Mouse (Mus musculus): ENCODE results near the gene Ano8. TPM values are rescaled to one million over a fixed set of nuclear protein-coding genes. Genes with fewer than 3 reads are reported as not detected.

Gene Ano8
- polyA plus RNA-seq, 1 experiment from 2014 or later: 1.1 TPM

GRCm38 (mm10) chr8:71456906-71457305 is 28.9 kb downstream of the Ano8 start:
- Histone ChIP-seq H3K36me3 (ENCODE audit: insufficient read depth, low read length) (no peaks in the 10 kb centered on the region), H3K4me1 (ENCODE audit: insufficient read depth, low read depth, low read length) (no peaks in the 10 kb centered on the region), H3K4me3 (ENCODE audit: low read depth, low read length) (no peak overlapping the region), H3K9ac (replicated peaks; ENCODE audit: low read depth) (no peak overlapping the region), H3K9me3 (ENCODE audit: low read length) (no peaks in the 10 kb centered on the region), H3K27ac (ENCODE audit: low read length) (no peak overlapping the region), H3K27me3 (replicated peaks; ENCODE audit: insufficient read depth, low read length) (no peaks in the 10 kb centered on the region), H3K4me2 (replicated peaks; ENCODE audit: low read depth, low read length) (no peak overlapping the region)
- TF ChIP-seq CTCF (IDR thresholded peaks at IDR 0.05) (no peak), EP300 (IDR thresholded peaks at IDR 0.05) (no peak)
- WGBS: 40% methylated on average over 22 of the region's 22 CpGs
- DNase-seq (ENCODE audit: low spot score) (no peak), ATAC-seq (peak; percentile 59)

GRCm38 (mm10) chr8:71454668-71455067 is 31.1 kb downstream of the Ano8 start:
- Histone ChIP-seq H3K4me2 (replicated peaks; ENCODE audit: low read depth, low read length) (no peak overlapping the region), H3K4me1 (ENCODE audit: insufficient read depth, low read depth, low read length) (no peaks in the 10 kb centered on the region), H3K9me3 (ENCODE audit: low read length) (no peaks in the 10 kb centered on the region), H3K4me3 (ENCODE audit: low read depth, low read length) (no peak overlapping the region), H3K27ac (ENCODE audit: low read length) (no peak overlapping the region), H3K9ac (replicated peaks; ENCODE audit: low read depth) (no peak overlapping the region), H3K27me3 (replicated peaks; ENCODE audit: insufficient read depth, low read length) (no peaks in the 10 kb centered on the region), H3K36me3 (ENCODE audit: insufficient read depth, low read length) (no peaks in the 10 kb centered on the region)
- TF ChIP-seq CTCF (IDR thresholded peaks at IDR 0.05) (no peak), EP300 (IDR thresholded peaks at IDR 0.05) (no peak)
- ATAC-seq (no peak), DNase-seq (ENCODE audit: low spot score) (no peak)
- WGBS: 81% methylated on average over 8 of the region's 8 CpGs

- DNase-seq (ENCODE audit: low spot score) (no peak), ATAC-seq (no peak)
- Histone ChIP-seq H3K9ac (replicated peaks; ENCODE audit: low read depth) (no peak overlapping the region), H3K4me3 (ENCODE audit: low read depth, low read length) (no peak overlapping the region), H3K9me3 (ENCODE audit: low read length) (no peaks in the 10 kb centered on the region), H3K36me3 (ENCODE audit: insufficient read depth, low read length) (no peaks in the 10 kb centered on the region), H3K4me1 (ENCODE audit: insufficient read depth, low read depth, low read length) (no peaks in the 10 kb centered on the region), H3K4me2 (replicated peaks; ENCODE audit: low read depth, low read length) (no peak overlapping the region), H3K27ac (ENCODE audit: low read length) (no peak overlapping the region), H3K27me3 (replicated peaks; ENCODE audit: insufficient read depth, low read length) (no peaks in the 10 kb centered on the region)
- TF ChIP-seq CTCF (IDR thresholded peaks at IDR 0.05) (no peak), EP300 (IDR thresholded peaks at IDR 0.05) (no peak)
- 56% methylated on average over 2 of the region's 2 CpGs for WGBS
Measured at GRCm38 (mm10) chr8:71452669-71453068, 33.1 kb downstream of the Ano8 start.

GRCm38 (mm10) chr8:71451777-71452176 is 34.0 kb downstream of the Ano8 start:
- no peaks in the 10 kb centered on the region for H3K4me1 ChIP-seq (ENCODE audit: insufficient read depth, low read depth, low read length)
- H3K4me3 ChIP-seq (ENCODE audit: low read depth, low read length): no peak overlapping the region
- no peaks in the 10 kb centered on the region for H3K36me3 ChIP-seq (ENCODE audit: insufficient read depth, low read length)
- 50% methylated on average over 11 of the region's 11 CpGs for WGBS
- no peak overlapping the region for H3K4me2 ChIP-seq (replicated peaks; ENCODE audit: low read depth, low read length)
- TF ChIP-seq EP300 (IDR thresholded peaks at IDR 0.05) (no peak), CTCF (IDR thresholded peaks at IDR 0.05) (no peak)
- DNase-seq (ENCODE audit: low spot score): no peak
- no peak overlapping the region for H3K9ac ChIP-seq (replicated peaks; ENCODE audit: low read depth)
- no peaks in the 10 kb centered on the region for H3K9me3 ChIP-seq (ENCODE audit: low read length)
- ATAC-seq: no peak
- H3K27me3 ChIP-seq (replicated peaks; ENCODE audit: insufficient read depth, low read length): no peaks in the 10 kb centered on the region
- no peak overlapping the region for H3K27ac ChIP-seq (ENCODE audit: low read length)

GRCm38 (mm10) chr8:71451337-71451736 is 34.4 kb downstream of the Ano8 start:
- DNase-seq (ENCODE audit: low spot score) (no peak), ATAC-seq (no peak)
- Histone ChIP-seq H3K4me2 (replicated peaks; ENCODE audit: low read depth, low read length) (no peak overlapping the region), H3K27ac (ENCODE audit: low read length) (no peak overlapping the region), H3K4me3 (ENCODE audit: low read depth, low read length) (no peak overlapping the region), H3K27me3 (replicated peaks; ENCODE audit: insufficient read depth, low read length) (no peaks in the 10 kb centered on the region), H3K36me3 (ENCODE audit: insufficient read depth, low read length) (no peaks in the 10 kb centered on the region), H3K4me1 (ENCODE audit: insufficient read depth, low read depth, low read length) (no peaks in the 10 kb centered on the region), H3K9me3 (ENCODE audit: low read length) (no peaks in the 10 kb centered on the region), H3K9ac (replicated peaks; ENCODE audit: low read depth) (no peak overlapping the region)
- TF ChIP-seq CTCF (IDR thresholded peaks at IDR 0.05): no peak
- no peak for TF ChIP-seq EP300 (IDR thresholded peaks at IDR 0.05)
- WGBS: 61% methylated on average over 4 of the region's 4 CpGs

- no peak for TF ChIP-seq CTCF (IDR thresholded peaks at IDR 0.05)
- no peak for TF ChIP-seq EP300 (IDR thresholded peaks at IDR 0.05)
- H3K36me3 ChIP-seq (ENCODE audit: insufficient read depth, low read length): no peaks in the 10 kb centered on the region
- H3K4me1 ChIP-seq (ENCODE audit: insufficient read depth, low read depth, low read length): no peaks in the 10 kb centered on the region
- no peak for DNase-seq (ENCODE audit: low spot score)
- H3K27ac ChIP-seq (ENCODE audit: low read length): no peak overlapping the region
- no peaks in the 10 kb centered on the region for H3K9me3 ChIP-seq (ENCODE audit: low read length)
- WGBS: 67% methylated on average over 7 of the region's 7 CpGs
- no peak overlapping the region for H3K4me3 ChIP-seq (ENCODE audit: low read depth, low read length)
- 0 out of 2 replicates have a peak, but pooled peaks cover 4% of the 10 kb centered on the region for H3K27me3 ChIP-seq (replicated peaks; ENCODE audit: insufficient read depth, low read length)
- H3K9ac ChIP-seq (replicated peaks; ENCODE audit: low read depth): no peak overlapping the region
- no peak overlapping the region for H3K4me2 ChIP-seq (replicated peaks; ENCODE audit: low read depth, low read length)
- ATAC-seq: no peak
Measured at GRCm38 (mm10) chr8:71445096-71445495, 40.7 kb downstream of the Ano8 start.

GRCm38 (mm10) chr8:71441404-71441803 is 44.4 kb downstream of the Ano8 start:
- WGBS: 1% methylated on average over 7 of the region's 7 CpGs
- no peaks in the 10 kb centered on the region for H3K4me1 ChIP-seq (ENCODE audit: insufficient read depth, low read depth, low read length)
- ATAC-seq (peak; percentile 49; the same call in 1 of the 2 replicates), DNase-seq (ENCODE audit: low spot score) (peak; percentile 91)
- H3K27ac ChIP-seq (ENCODE audit: low read length): no peak overlapping the region
- no peak overlapping the region for H3K4me3 ChIP-seq (ENCODE audit: low read depth, low read length)
- no peak overlapping the region for H3K9ac ChIP-seq (replicated peaks; ENCODE audit: low read depth)
- H3K4me2 ChIP-seq (replicated peaks; ENCODE audit: low read depth, low read length): no peak overlapping the region
- TF ChIP-seq CTCF (IDR thresholded peaks at IDR 0.05): peak; percentile 86
- TF ChIP-seq EP300 (IDR thresholded peaks at IDR 0.05): 0 out of 2 replicates have a peak, but pooled peaks have one; percentile 31
- no peaks in the 10 kb centered on the region for H3K9me3 ChIP-seq (ENCODE audit: low read length)
- 0 out of 2 replicates have a peak, but pooled peaks cover 4% of the 10 kb centered on the region for H3K27me3 ChIP-seq (replicated peaks; ENCODE audit: insufficient read depth, low read length)
- no peaks in the 10 kb centered on the region for H3K36me3 ChIP-seq (ENCODE audit: insufficient read depth, low read length)

Measured in lung, postnatal 0 days (tissue).